In genomic region chr10:105666959-105667358, GRCm38 (mm10) we compare ENCODE assay signal across 7 mouse cellular contexts.
"Had no signal": no experiment of that assay in that cellular context is flagged by ENCODE, and none has a peak within 500 bp of the region (broad histone marks: within the 10 kb centered on the region; RNA-seq: fewer than 3 reads in every experiment).

No protein-coding gene starts in this region.

- DNase-seq: kidney, postnatal 10 days; kidney, postnatal 4 days; liver; liver, embryonic 13.5 days; liver, postnatal 0 days; lung, postnatal 14 days; thymus, postnatal 4 days had no signal
